Comparison of ENCODE assay signal across 20 mouse cellular contexts in the genomic region with DNA sequence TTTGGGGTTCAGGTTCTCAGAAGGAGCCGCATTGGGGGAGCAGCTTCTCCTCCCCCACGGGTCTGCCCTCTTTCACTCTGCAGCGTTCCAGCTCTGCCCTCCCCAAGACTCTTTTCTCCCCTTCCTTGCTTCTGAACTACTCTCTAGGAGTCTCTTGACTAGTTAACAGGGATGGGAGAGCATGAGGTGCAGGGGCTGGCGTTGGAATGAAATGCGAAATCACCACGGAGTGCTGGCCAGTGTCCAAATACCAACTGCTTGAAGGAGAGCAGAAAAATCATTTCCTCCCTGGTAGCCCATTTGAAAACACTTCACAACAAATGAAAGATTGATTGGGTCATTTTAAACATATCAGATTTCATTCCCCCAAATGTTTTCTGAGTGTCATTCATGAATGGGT. TPM values are rescaled to one million over a fixed set of nuclear protein-coding genes. Genes with fewer than 3 reads are reported as not detected.
DNase-seq lines count a peak whose midpoint lies in the region; ATAC-seq and TF ChIP-seq lines count a peak whose summit lies in the region.
"Had no signal": no experiment of that assay in that cellular context is flagged by ENCODE, and none has a peak within 500 bp of the region (broad histone marks: within the 10 kb centered on the region; RNA-seq: fewer than 3 reads in every experiment).

No protein-coding gene starts in this region.

- no peak overlapping the region for H3K9ac ChIP-seq in heart, embryonic 12.5 days
- H3K9ac ChIP-seq in limb, embryonic 14.5 days (ENCODE audit: low read depth, low read length, severe bottlenecking): no peak overlapping the region
- H3K9ac ChIP-seq: hindbrain, embryonic 14.5 days; liver, embryonic 12.5 days; stomach, embryonic 15.5 days had no signal

- peak; percentile 76 for DNase-seq in heart, adult 11 months
- DNase-seq in limb, embryonic 14.5 days (ENCODE audit: low spot score): peak; percentile 18
- no peak for DNase-seq in limb, embryonic 10.5 days (ENCODE audit: low spot score)
- DNase-seq in NIH3T3 (ENCODE audit: low read depth): peak; percentile 10
- DNase-seq in brain, embryonic 14.5 days (ENCODE audit: low read depth): peak; percentile 44
- DNase-seq: adrenal gland, postnatal 10 days; cerebellum, adult 8-10 months; kidney, adult 18-20 months; lung, postnatal 36 days; spleen, adult 18-20 months had no signal

- no peak overlapping the region for H3K27ac ChIP-seq in heart, embryonic 12.5 days (ENCODE audit: poor library complexity, severe bottlenecking)
- H3K27ac ChIP-seq in limb, embryonic 14.5 days (replicated peaks; ENCODE audit: low read depth, low read length): no peak overlapping the region
- no peak overlapping the region for H3K27ac ChIP-seq in limb, embryonic 10.5 days
- H3K27ac ChIP-seq: hindbrain, embryonic 14.5 days; liver, embryonic 12.5 days; stomach, embryonic 15.5 days had no signal

- H3K4me2 ChIP-seq in heart, embryonic 12.5 days: no peak overlapping the region
- H3K4me2 ChIP-seq in limb, embryonic 14.5 days (replicated peaks; ENCODE audit: low read depth, low read length, severe bottlenecking): no peak overlapping the region
- H3K4me2 ChIP-seq: hindbrain, embryonic 14.5 days; liver, embryonic 12.5 days; midbrain, embryonic 11.5 days; stomach, embryonic 15.5 days had no signal

- no peaks in the 10 kb centered on the region for H3K9me3 ChIP-seq in heart, embryonic 12.5 days (replicated peaks)
- H3K9me3 ChIP-seq in limb, embryonic 14.5 days (ENCODE audit: control insufficient read depth, low read length): no peaks in the 10 kb centered on the region
- H3K9me3 ChIP-seq in limb, embryonic 10.5 days (replicated peaks): no peaks in the 10 kb centered on the region
- H3K9me3 ChIP-seq: liver, embryonic 12.5 days; stomach, embryonic 15.5 days had no signal

- WGBS in heart, embryonic 12.5 days: 63% methylated on average over 6 of the region's 6 CpGs
- WGBS in limb, embryonic 14.5 days: 57% methylated on average over 6 of the region's 6 CpGs
- 85% methylated on average over 6 of the region's 6 CpGs for WGBS in limb, embryonic 10.5 days

- no peak for ATAC-seq in heart, embryonic 12.5 days (ENCODE audit: insufficient number of reproducible peaks, low FRiP score)
- ATAC-seq in limb, embryonic 14.5 days (ENCODE audit: low FRiP score, low read depth): no peak
- ATAC-seq in erythroblast, adult 5-6 weeks (replicated peaks; ENCODE audit: low FRiP score, poor library complexity, severe bottlenecking): no peak
- ATAC-seq: CD4-positive, CD25-positive, alpha-beta regulatory T cell, adult 4 months; liver, embryonic 12.5 days had no signal

- peaks cover 4% of the 10 kb centered on the region for H3K4me1 ChIP-seq in heart, embryonic 12.5 days (replicated peaks)
- no peaks in the 10 kb centered on the region for H3K4me1 ChIP-seq in limb, embryonic 14.5 days (ENCODE audit: control insufficient read depth, insufficient read depth, low read length)
- peaks cover 3% of the 10 kb centered on the region; the same call in 1 of the 2 replicates for H3K4me1 ChIP-seq in limb, embryonic 10.5 days
- H3K4me1 ChIP-seq: liver, embryonic 12.5 days; stomach, embryonic 15.5 days had no signal

- H3K4me3 ChIP-seq in heart, embryonic 12.5 days: no peak overlapping the region
- no peak overlapping the region for H3K4me3 ChIP-seq in limb, embryonic 14.5 days (replicated peaks; ENCODE audit: low read length)
- no peak overlapping the region for H3K4me3 ChIP-seq in limb, embryonic 10.5 days
- H3K4me3 ChIP-seq: liver, embryonic 12.5 days; myocyte; stomach, embryonic 15.5 days had no signal

- no peaks in the 10 kb centered on the region for H3K27me3 ChIP-seq in heart, embryonic 12.5 days (replicated peaks)
- no peaks in the 10 kb centered on the region for H3K27me3 ChIP-seq in limb, embryonic 14.5 days (ENCODE audit: control insufficient read depth, insufficient read depth, low read length)
- H3K27me3 ChIP-seq in limb, embryonic 10.5 days (ENCODE audit: low read depth, poor library complexity, severe bottlenecking): no peaks in the 10 kb centered on the region
- H3K27me3 ChIP-seq: liver, embryonic 12.5 days; stomach, embryonic 15.5 days had no signal

- no peak for TF ChIP-seq POLR2A in limb, embryonic 14.5 days (IDR thresholded peaks at IDR 0.05; ENCODE audit: borderline replicate concordance, extremely low read depth, insufficient read depth, insufficient read length)
- no peak for TF ChIP-seq POLR2A in brain, embryonic 14.5 days (IDR thresholded peaks at IDR 0.05; ENCODE audit: borderline replicate concordance, extremely low read depth, insufficient read depth, insufficient read length, poor library complexity, severe bottlenecking)

- TF ChIP-seq CTCF in brain, embryonic 14.5 days (IDR thresholded peaks at IDR 0.05; ENCODE audit: borderline replicate concordance, extremely low read depth, insufficient read depth, insufficient read length): no peak

- H3K36me3 ChIP-seq in heart, embryonic 12.5 days: no peaks in the 10 kb centered on the region
- H3K36me3 ChIP-seq in limb, embryonic 14.5 days (ENCODE audit: control insufficient read depth, insufficient read depth, low read length): no peaks in the 10 kb centered on the region
- no peaks in the 10 kb centered on the region for H3K36me3 ChIP-seq in limb, embryonic 10.5 days
- H3K36me3 ChIP-seq: liver, embryonic 12.5 days; stomach, embryonic 15.5 days had no signal

RNA-seq across cellular contexts. Expression of gene Npy, which starts 53.3 kb away (rescaled TPM):
- polyA plus RNA-seq in heart, embryonic 12.5 days (2016; fragmentation: Nextera tagmentation; extraction: Ambion mirVana): 2.7 and 3.5 TPM in 2 replicates
- polyA plus RNA-seq in limb, embryonic 14.5 days (2012; rRNA removed): 3.6 and 5.3 TPM in 2 replicates
- polyA plus RNA-seq in limb, embryonic 14.5 days (2014; fragmentation: Nextera tagmentation; extraction: Ambion mirVana): 5.2 and 5.7 TPM in 2 replicates
- polyA plus RNA-seq in limb, embryonic 10.5 days (2016; fragmentation: Nextera tagmentation; extraction: Ambion mirVana): not detected in 2 replicates
- 87.1 and 88.4 TPM in 2 replicates for polyA plus RNA-seq in brain, embryonic 14.5 days (2012; rRNA removed)
- not detected in 2 replicates for total RNA-seq in erythroblast, adult 5-6 weeks (2015; ENCODE audit: low replicate concordance)
- total RNA-seq in erythroblast, adult 5-6 weeks (2017; ENCODE audit: low replicate concordance): not detected in 2 replicates
- total RNA-seq: heart, postnatal 14 days; MEL had no signal
- polyA plus RNA-seq: myocyte had no signal

Comparison
In these comparisons a context has a peak if more than half of its experiments do, and no peak if none do; other contexts are left out.
1. RNA of gene Npy, which starts 53.3 kb away (polyA plus RNA-seq): 87.1 to 88.4 TPM in brain, embryonic 14.5 days; 3.6 to 5.7 TPM in limb, embryonic 14.5 days, 2.7 to 3.5 TPM in heart, embryonic 12.5 days and not detected in limb, embryonic 10.5 days; every median in the first group is over 10 times any median in the second.